Mouse (Mus musculus): Measurements from ENCODE around the gene Inpp5b.
"Not testable (repeated sequence)": the region's sequence is repeated elsewhere in the genome, so short reads cannot be mapped to it uniquely, and the experiment has no call there.

The Inpp5b gene

GRCm38 (mm10) chr4:124741376-124742343 is at the start of gene Inpp5b:
TSS of gene Inpp5b (plus strand) at chr4:124741850.
- DNase-seq = peak; percentile 89

- DNase-seq = no peak
Measured at GRCm38 (mm10) chr4:124692416-124692861, 49.2 kb upstream of the Inpp5b start.

- peak; percentile 87 for DNase-seq
Measured at GRCm38 (mm10) chr4:124693135-124693894, 48.3 kb upstream of the Inpp5b start, which contains the start of gene Utp11. TSS of gene Utp11 (minus strand) at chr4:124693600.

- DNase-seq = no peak
Measured at GRCm38 (mm10) chr4:124694572-124694971, 47.1 kb upstream of the Inpp5b start.

- DNase-seq = peak; percentile 34
Measured at GRCm38 (mm10) chr4:124695786-124696516, 45.7 kb upstream of the Inpp5b start.

- no peak for DNase-seq
Measured at GRCm38 (mm10) chr4:124699791-124700190, 41.9 kb upstream of the Inpp5b start.

- DNase-seq = peak; percentile 75
Measured at GRCm38 (mm10) chr4:124700248-124700971, 41.2 kb upstream of the Inpp5b start, which contains the start of gene Fhl3. TSS of gene Fhl3 (plus strand) at chr4:124700701.

GRCm38 (mm10) chr4:124701052-124701845 is 40.4 kb upstream of the Inpp5b start:
- no peak for DNase-seq

- DNase-seq = no peak
Measured at GRCm38 (mm10) chr4:124701916-124702315, 39.7 kb upstream of the Inpp5b start.

GRCm38 (mm10) chr4:124703406-124703805 is 38.2 kb upstream of the Inpp5b start:
- DNase-seq = no peak

GRCm38 (mm10) chr4:124703881-124704796 is 37.5 kb upstream of the Inpp5b start:
- DNase-seq = no peak

- DNase-seq = peak; percentile 31
Measured at GRCm38 (mm10) chr4:124704797-124705474, 36.7 kb upstream of the Inpp5b start.

- DNase-seq = no peak
Measured at GRCm38 (mm10) chr4:124705661-124706269, 35.9 kb upstream of the Inpp5b start.

GRCm38 (mm10) chr4:124707381-124708199 is 34.1 kb upstream of the Inpp5b start:
- not testable (repeated sequence) for DNase-seq

GRCm38 (mm10) chr4:124708200-124708517 is 33.5 kb upstream of the Inpp5b start:
- not testable (repeated sequence) for DNase-seq

GRCm38 (mm10) chr4:124708518-124709477 is 32.9 kb upstream of the Inpp5b start:
- DNase-seq = peak; percentile 88

GRCm38 (mm10) chr4:124709961-124710446 is 31.6 kb upstream of the Inpp5b start:
- peak; percentile 62 for DNase-seq

Measured in kidney, adult 18-20 months (tissue).